Mouse (Mus musculus) hindbrain, embryonic 14.5 days (tissue): ENCODE measurements around the gene Ripply3. TPM values are rescaled to one million over a fixed set of nuclear protein-coding genes. Genes with fewer than 3 reads are reported as not detected.

Experiments used
- ATAC-seq: fragments of 200-750 bp; cut with Nextera tagmentation; 2 replicates; pipeline ENCODE4 v1.8.0; 2017; ENCODE audit warnings: moderate number of reproducible peaks, mild to moderate bottlenecking, moderate TSS enrichment, moderate library complexity; ENCODE audit not compliant: low FRiP score
- DNase-seq: peaks from one replicate; pipeline ENCODE4 v3.0.0-alpha.2; 2015; ENCODE audit warnings: low spot score
- H3K27ac ChIP-seq: fragments of 300-500 bp; sonication (generic); 2 replicates; pipeline ENCODE4 v1.5.1; 2014; ENCODE audit warnings: mild to moderate bottlenecking, moderate library complexity
- H3K27me3 ChIP-seq: fragments of 300-500 bp; sonication (generic); 2 replicates; pipeline ENCODE4 v1.6.1; 2014; ENCODE audit warnings: mild to moderate bottlenecking, low read length, mixed read lengths; ENCODE audit not compliant: control insufficient read depth, insufficient read depth
- H3K36me3 ChIP-seq: fragments of 300-500 bp; sonication (generic); replicated peaks from 2 replicates; pipeline ENCODE4 v1.6.1; 2014; ENCODE audit not compliant: control insufficient read depth, insufficient read depth
- H3K4me1 ChIP-seq: fragments of 300-500 bp; sonication (generic); replicated peaks from 2 replicates; pipeline ENCODE4 v1.6.1; 2014; ENCODE audit warnings: antibody characterized with exemption, low read length, mixed read lengths; ENCODE audit not compliant: control insufficient read depth, insufficient read depth
- H3K4me2 ChIP-seq: fragments of 300-500 bp; sonication (generic); replicated peaks from 2 replicates; pipeline ENCODE4 v1.6.1; 2014; ENCODE audit warnings: mild to moderate bottlenecking, moderate library complexity
- H3K4me3 ChIP-seq: fragments of 300-500 bp; sonication (generic); replicated peaks from 2 replicates; pipeline ENCODE4 v1.5.1; 2014; ENCODE audit warnings: mild to moderate bottlenecking, low read length
- H3K9ac ChIP-seq: fragments of 300-500 bp; sonication (generic); 2 replicates; pipeline ENCODE4 v1.6.1; 2014
- H3K9me3 ChIP-seq: fragments of 300-500 bp; sonication (generic); 2 replicates; pipeline ENCODE4 v1.6.1; 2016; ENCODE audit warnings: low read length; ENCODE audit not compliant: control insufficient read depth
- WGBS: fragments of 180-500 bp; shearing (Covaris S2); extraction: QIAGEN DNeasy Blood & Tissue Kit; methylation state at CpG from one replicate; pipeline ENCODE4 v1.1.7; 2014; 5-methylcytosine and 5-hydroxymethylcytosine counted together
- polyA plus RNA-seq: library from polyadenylated mRNA; unstranded; fragments of >200 nt; fragmentation: Nextera tagmentation; extraction: Ambion mirVana; gene quantifications from 2 replicates; pipeline ENCODE4 v1.2.1, GENCODE M21; 2014

The Ripply3 gene
- 0.76 and 1.3 TPM in 2 replicates for polyA plus RNA-seq

DNA sequence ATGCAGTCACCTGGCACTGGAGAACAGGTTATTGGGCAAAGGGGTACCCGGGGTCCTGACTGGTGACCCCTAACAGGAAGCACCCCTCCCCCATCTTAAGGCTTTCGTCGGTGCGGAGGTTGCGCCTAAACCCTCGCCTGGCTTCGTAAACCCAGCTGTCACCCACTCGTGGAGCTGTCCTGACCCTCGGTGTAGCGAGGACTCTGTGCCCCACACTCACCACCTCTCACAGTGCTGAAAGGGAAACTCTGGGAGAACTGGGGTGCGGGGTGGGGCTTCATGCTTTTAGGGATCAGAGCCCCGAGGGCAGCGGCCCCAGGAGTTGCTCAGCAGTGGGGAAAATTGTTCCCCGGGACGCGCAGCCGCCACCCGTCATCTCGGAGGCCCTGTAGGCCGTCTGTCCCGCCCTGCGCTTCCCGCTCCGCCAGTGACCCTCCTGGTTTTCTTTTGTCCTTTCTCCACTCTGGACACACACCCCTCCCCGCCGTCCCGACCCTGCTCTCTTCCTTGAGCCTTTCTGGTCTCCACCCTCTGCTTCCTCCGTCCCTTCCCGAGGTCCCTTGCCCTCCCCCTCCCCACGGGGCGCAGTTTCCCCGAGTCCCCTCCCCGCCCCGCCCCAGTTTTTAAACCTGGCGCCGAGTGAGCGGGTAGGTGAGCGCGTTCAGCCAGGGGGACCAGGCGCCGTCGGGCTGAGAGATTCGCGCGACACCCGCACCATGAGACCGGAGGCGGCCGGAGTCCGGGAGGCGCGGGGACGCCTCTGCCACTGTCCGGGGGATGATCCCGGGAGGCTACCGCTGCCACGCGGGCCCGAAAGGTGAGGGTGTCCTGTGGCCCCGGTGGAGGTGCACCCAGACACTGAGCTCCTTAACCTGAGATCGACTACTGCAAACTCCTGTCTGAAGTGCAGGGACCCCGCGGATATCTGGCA lies at the start of gene Ripply3:
Gene Ripply3 (plus strand): TSS at position 640 of the 931 bp plus-strand sequence.
- WGBS, result 1% methylated on average over 63 of the region's 63 CpGs
- Histone ChIP-seq H3K9ac (peak within 1 kb of the TSS; percentile 47), H3K9me3 (no peaks in the 10 kb centered on the region), H3K27ac (no peak within 1 kb of the TSS), H3K4me1 (peaks cover 25% of the 10 kb centered on the region), H3K4me3 (peak within 1 kb of the TSS; percentile 32), H3K27me3 (peaks cover 30% of the 10 kb centered on the region), H3K4me2 (peak within 1 kb of the TSS; percentile 58), H3K36me3 (no peaks in the 10 kb centered on the region)
- DNase-seq (no peak), ATAC-seq (0 out of 2 replicates have a peak, but pooled peaks have one; percentile 21)

- DNase-seq, result no peak
- Histone ChIP-seq H3K4me1 (peaks cover 1% of the 10 kb centered on the region; the same call in 1 of the 2 replicates), H3K27me3 (no peaks in the 10 kb centered on the region), H3K9me3 (no peaks in the 10 kb centered on the region), H3K36me3 (peaks cover 6% of the 10 kb centered on the region; the same call in 1 of the 2 replicates), H3K9ac (no peak overlapping the region), H3K4me2 (no peak overlapping the region), H3K27ac (no peak overlapping the region), H3K4me3 (no peak overlapping the region)
- 94% methylated on average over 3 of the region's 3 CpGs for WGBS
- no peak for ATAC-seq
Measured at GRCm38 (mm10) chr16:94283972-94284371, 44.2 kb upstream of the Ripply3 start.

GRCm38 (mm10) chr16:94287826-94288225 lies 40.4 kb upstream of the Ripply3 start:
- no peak overlapping the region for H3K27ac ChIP-seq
- peaks cover 14% of the 10 kb centered on the region for H3K4me1 ChIP-seq
- WGBS, result 86% methylated on average over 9 of the region's 9 CpGs
- H3K4me3 ChIP-seq, result no peak overlapping the region
- no peaks in the 10 kb centered on the region for H3K9me3 ChIP-seq
- ATAC-seq, result no peak
- peaks cover 3% of the 10 kb centered on the region; the same call in 1 of the 2 replicates for H3K36me3 ChIP-seq
- no peaks in the 10 kb centered on the region for H3K27me3 ChIP-seq
- H3K4me2 ChIP-seq, result no peak overlapping the region
- no peak for DNase-seq
- H3K9ac ChIP-seq, result no peak overlapping the region

DNA sequence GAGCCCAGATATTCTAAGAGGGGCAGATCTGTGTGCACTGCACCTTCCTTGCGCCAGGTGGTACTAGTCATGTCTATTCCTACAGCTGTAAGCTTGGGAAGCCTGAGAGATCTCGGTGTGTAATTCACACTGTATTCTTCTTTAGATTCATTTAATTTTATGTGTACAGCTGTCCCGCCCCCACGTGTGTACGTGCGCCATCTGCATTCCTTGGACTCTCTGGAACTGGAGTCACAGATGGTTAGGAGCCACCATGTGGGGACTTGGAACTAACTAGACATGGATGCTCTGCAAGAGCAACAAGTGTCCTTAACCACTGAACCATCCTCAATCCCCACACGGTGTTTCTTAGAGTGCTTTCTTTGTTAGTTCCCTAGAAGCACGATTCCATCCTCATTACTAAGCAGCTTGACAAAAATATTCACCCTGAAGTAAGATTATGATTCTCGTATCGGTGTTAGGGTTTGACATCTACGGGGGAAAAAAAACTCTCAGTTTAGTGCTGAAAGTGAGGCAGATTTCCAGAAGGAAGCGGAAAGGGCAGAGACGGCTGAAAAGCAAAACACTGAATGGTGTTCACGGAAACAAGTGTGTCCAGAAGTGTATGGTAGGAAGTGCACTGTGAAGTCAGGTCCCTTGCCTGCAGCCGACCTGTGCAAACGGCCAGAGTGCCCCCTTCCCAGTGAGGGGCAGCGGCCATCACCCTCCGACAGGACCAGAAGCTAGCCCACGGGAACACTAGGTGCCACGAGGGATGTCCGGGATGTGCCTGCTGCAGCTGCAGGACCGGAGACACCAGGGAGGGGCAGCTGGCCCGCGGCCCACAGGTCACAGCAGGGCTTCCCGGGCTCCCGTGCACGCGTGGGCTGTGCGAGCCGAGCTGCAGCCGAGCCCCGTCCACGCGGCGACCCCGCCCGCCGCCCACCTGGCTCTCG lies 38.8 kb upstream of the Ripply3 start:
- peak overlapping the region; percentile 85 for H3K4me3 ChIP-seq
- no peaks in the 10 kb centered on the region for H3K36me3 ChIP-seq
- H3K9ac ChIP-seq, result peak overlapping the region; percentile 83
- H3K9me3 ChIP-seq, result no peaks in the 10 kb centered on the region
- no peaks in the 10 kb centered on the region for H3K27me3 ChIP-seq
- 13% methylated on average over 38 of the region's 39 CpGs for WGBS
- peak; percentile 36 for ATAC-seq
- DNase-seq, result peak; percentile 40
- H3K27ac ChIP-seq, result peak overlapping the region; percentile 84
- H3K4me1 ChIP-seq, result peaks cover 14% of the 10 kb centered on the region
- peak overlapping the region; percentile 96 for H3K4me2 ChIP-seq

GRCm38 (mm10) chr16:94290073-94290999 lies 37.9 kb upstream of the Ripply3 start:
- peak overlapping the region; percentile 96 for H3K4me2 ChIP-seq
- WGBS, result 6% methylated on average over 40 of the region's 52 CpGs

DNA sequence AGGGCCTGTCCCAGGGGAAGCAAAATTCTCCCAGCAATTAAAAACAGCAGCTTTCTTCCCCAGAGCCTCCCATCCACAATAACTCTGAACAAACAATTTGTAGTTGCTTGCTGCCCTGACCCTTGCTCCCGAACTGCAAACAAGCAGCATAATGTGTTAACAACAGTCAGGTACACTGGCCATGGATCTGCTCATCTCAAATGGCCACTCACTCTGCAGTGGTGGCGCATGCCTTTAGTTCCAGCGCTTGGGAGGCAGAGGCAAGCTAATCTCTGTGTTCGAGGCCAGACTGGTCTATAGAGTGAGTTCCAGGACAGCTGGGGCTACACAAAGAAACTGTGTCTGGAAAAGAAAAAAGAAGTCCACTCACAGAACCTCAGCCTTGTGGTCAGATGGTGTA lies 37.1 kb upstream of the Ripply3 start:
- Histone ChIP-seq H3K27ac (no peak overlapping the region), H3K4me2 (no peak overlapping the region), H3K36me3 (no peaks in the 10 kb centered on the region), H3K4me3 (no peak overlapping the region), H3K9me3 (no peaks in the 10 kb centered on the region), H3K4me1 (peaks cover 14% of the 10 kb centered on the region), H3K27me3 (no peaks in the 10 kb centered on the region), H3K9ac (no peak overlapping the region)
- 84% methylated on average over 4 of the region's 4 CpGs for WGBS
- ATAC-seq (no peak), DNase-seq (no peak)

More at GRCm38 (mm10) chr16:94290073-94290999, 37.9 kb upstream of the Ripply3 start:
- ATAC-seq, result peak; percentile 94
- Histone ChIP-seq H3K27me3 (no peaks in the 10 kb centered on the region), H3K27ac (peak overlapping the region; percentile 84), H3K4me3 (peak overlapping the region; percentile 85), H3K4me1 (peaks cover 14% of the 10 kb centered on the region), H3K9me3 (no peaks in the 10 kb centered on the region), H3K36me3 (no peaks in the 10 kb centered on the region), H3K9ac (peak overlapping the region; percentile 83)
- peak; percentile 87 for DNase-seq

- WGBS, result 95% methylated on average over 5 of the region's 5 CpGs
- ATAC-seq (no peak), DNase-seq (no peak)
- no peaks in the 10 kb centered on the region for H3K27me3 ChIP-seq
- H3K9ac ChIP-seq, result no peak overlapping the region
- no peak overlapping the region for H3K27ac ChIP-seq
- no peaks in the 10 kb centered on the region for H3K36me3 ChIP-seq
- H3K4me1 ChIP-seq, result peaks cover 11% of the 10 kb centered on the region
- no peaks in the 10 kb centered on the region for H3K9me3 ChIP-seq
- H3K4me2 ChIP-seq, result no peak overlapping the region
- H3K4me3 ChIP-seq, result no peak overlapping the region
Measured at GRCm38 (mm10) chr16:94298081-94298480, 30.1 kb upstream of the Ripply3 start.

DNA sequence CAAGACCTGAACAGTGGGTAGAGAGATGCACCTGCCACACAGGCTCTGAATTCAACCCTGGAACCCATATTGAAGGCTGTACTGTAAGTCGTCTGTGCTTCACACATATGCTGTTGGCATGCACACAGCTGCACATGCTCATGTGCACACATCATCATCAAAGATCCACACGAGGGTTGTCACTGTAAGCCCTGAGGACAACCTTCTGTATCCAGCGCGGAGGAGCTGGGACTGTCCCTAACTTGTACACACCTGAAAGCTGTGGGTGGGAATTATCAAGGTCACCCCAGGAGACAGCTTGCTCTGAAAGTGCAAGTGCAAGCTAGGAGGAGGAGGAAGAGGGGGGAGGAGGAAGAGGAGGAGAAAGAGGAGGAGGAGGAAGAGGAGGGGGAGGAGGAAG lies 29.0 kb upstream of the Ripply3 start:
- Histone ChIP-seq H3K4me1 (peaks cover 13% of the 10 kb centered on the region), H3K9ac (no peak overlapping the region), H3K36me3 (no peaks in the 10 kb centered on the region), H3K27me3 (no peaks in the 10 kb centered on the region), H3K9me3 (no peaks in the 10 kb centered on the region), H3K4me2 (no peak overlapping the region), H3K4me3 (no peak overlapping the region), H3K27ac (no peak overlapping the region)
- DNase-seq (no peak), ATAC-seq (no peak)
- WGBS, result 74% methylated on average over 4 of the region's 4 CpGs
